Mouse (Mus musculus): Measurements from ENCODE around the gene Kcnb1. TPM values are rescaled to one million over a fixed set of nuclear protein-coding genes. Genes with fewer than 3 reads are reported as not detected.

Kcnb1 gene
- polyA plus RNA-seq, 1 experiment from 2014 or later, result 1.6 TPM

DNA sequence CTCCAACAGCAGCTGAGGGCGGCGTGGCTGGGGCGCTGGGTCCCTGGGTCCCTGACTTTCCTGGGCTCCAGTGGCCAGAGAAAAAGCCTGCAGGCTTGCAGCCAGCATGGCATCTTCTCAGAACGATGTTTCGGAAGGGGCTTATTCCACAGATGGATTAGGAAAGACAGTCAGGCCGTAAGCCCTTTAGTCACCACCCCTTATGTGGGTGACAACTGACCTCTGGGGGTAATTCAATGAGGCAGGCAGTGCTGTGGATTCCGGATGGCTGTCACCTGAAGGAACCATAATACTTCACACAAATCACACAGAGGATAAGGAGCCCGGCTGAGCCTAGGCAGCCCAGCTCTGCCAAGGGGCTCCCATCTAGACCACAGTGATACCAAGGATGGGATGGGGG, 8.9 kb downstream of the Kcnb1 start:
- Histone ChIP-seq H3K36me3 (no peaks in the 10 kb centered on the region), H3K4me3 (no peak overlapping the region), H3K9ac (peak overlapping the region; percentile 8; the same call in 1 of the 2 replicates), H3K4me2 (replicated peaks) (no peak overlapping the region), H3K9me3 (replicated peaks) (no peaks in the 10 kb centered on the region), H3K27me3 (peaks cover 8% of the 10 kb centered on the region), H3K4me1 (no peaks in the 10 kb centered on the region), H3K27ac (no peak overlapping the region)
- 80% methylated on average over 8 of the region's 8 CpGs for WGBS
- no peak for ATAC-seq (ENCODE audit: low FRiP score)

DNA sequence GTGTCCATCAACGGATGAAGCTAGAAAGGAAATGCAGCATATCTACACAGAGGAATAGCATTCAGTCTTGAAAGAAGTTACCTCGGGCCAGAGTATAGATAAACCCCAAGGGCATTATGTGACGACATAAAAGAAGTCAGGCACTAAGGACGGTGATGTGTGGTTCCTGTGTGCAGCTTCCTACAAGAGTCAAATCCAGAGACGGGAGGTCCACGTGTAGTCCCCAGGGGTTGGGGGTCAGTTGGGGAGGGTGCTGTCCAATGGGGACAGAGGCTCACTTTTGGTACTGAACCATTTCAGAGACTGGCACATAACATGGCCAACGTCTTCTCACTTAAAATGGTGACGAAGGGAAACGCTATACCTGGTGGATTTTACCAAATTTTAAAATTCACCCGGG, 10.7 kb downstream of the Kcnb1 start:
- WGBS, result 92% methylated on average over 10 of the region's 10 CpGs
- Histone ChIP-seq H3K9me3 (replicated peaks) (no peaks in the 10 kb centered on the region), H3K9ac (no peak overlapping the region), H3K36me3 (no peaks in the 10 kb centered on the region), H3K27me3 (no peaks in the 10 kb centered on the region; the same call in 1 of the 2 replicates), H3K4me2 (replicated peaks) (no peak overlapping the region), H3K4me1 (no peaks in the 10 kb centered on the region), H3K27ac (no peak overlapping the region), H3K4me3 (no peak overlapping the region)
- ATAC-seq (ENCODE audit: low FRiP score), result no peak

DNA sequence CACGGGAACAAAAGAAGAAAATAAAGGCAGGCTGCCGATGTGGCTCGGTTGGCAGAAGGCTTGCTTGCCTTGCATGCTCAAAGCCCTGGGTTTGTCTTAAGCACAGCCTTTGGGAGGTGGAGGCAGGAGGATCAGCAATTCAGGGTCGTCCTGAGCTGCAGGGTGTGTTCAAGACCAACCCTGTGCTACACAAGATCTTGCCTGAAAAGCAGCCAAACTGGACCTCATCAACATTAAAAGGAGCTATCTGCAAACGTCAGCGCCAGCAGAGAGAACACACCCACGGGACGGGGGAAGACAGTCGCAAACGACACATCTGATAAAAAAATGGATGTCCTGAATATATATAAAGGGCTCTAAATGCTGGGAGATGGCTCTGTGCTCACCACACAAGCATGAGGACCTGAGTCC, 12.7 kb downstream of the Kcnb1 start:
- Histone ChIP-seq H3K9ac (no peak overlapping the region), H3K4me1 (no peaks in the 10 kb centered on the region), H3K4me2 (replicated peaks) (no peak overlapping the region), H3K27me3 (no peaks in the 10 kb centered on the region; the same call in 1 of the 2 replicates), H3K36me3 (no peaks in the 10 kb centered on the region), H3K4me3 (no peak overlapping the region), H3K9me3 (replicated peaks) (no peaks in the 10 kb centered on the region), H3K27ac (no peak overlapping the region)
- WGBS, result 65% methylated on average over 10 of the region's 10 CpGs
- ATAC-seq (ENCODE audit: low FRiP score), result no peak

DNA sequence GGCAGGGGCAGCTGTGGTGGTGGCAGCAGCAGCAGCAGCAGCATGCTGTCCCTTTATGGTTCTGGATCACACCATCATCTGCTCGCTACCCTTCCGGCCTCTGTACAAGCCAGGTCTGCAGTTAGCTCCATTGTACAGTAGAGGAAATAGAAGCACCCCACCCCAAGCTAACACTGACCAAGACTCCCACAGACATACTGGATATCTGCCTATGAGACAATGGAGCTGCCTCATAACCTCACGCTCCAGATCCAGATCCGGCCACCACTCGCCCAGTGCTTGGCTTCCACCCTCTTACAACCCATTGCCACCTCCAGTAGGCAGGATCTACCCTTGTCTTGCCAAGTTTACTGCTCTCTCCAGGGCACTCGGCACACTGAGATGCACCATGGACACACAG, 14.7 kb downstream of the Kcnb1 start:
- ATAC-seq (ENCODE audit: low FRiP score), result no peak
- H3K9ac ChIP-seq, result no peak overlapping the region
- no peaks in the 10 kb centered on the region for H3K4me1 ChIP-seq
- no peaks in the 10 kb centered on the region; the same call in 1 of the 2 replicates for H3K27me3 ChIP-seq
- H3K9me3 ChIP-seq (replicated peaks), result no peaks in the 10 kb centered on the region
- no peak overlapping the region for H3K4me2 ChIP-seq (replicated peaks)
- 90% methylated on average over 6 of the region's 6 CpGs for WGBS
- no peak overlapping the region for H3K27ac ChIP-seq
- H3K4me3 ChIP-seq, result no peak overlapping the region
- H3K36me3 ChIP-seq, result no peaks in the 10 kb centered on the region

DNA sequence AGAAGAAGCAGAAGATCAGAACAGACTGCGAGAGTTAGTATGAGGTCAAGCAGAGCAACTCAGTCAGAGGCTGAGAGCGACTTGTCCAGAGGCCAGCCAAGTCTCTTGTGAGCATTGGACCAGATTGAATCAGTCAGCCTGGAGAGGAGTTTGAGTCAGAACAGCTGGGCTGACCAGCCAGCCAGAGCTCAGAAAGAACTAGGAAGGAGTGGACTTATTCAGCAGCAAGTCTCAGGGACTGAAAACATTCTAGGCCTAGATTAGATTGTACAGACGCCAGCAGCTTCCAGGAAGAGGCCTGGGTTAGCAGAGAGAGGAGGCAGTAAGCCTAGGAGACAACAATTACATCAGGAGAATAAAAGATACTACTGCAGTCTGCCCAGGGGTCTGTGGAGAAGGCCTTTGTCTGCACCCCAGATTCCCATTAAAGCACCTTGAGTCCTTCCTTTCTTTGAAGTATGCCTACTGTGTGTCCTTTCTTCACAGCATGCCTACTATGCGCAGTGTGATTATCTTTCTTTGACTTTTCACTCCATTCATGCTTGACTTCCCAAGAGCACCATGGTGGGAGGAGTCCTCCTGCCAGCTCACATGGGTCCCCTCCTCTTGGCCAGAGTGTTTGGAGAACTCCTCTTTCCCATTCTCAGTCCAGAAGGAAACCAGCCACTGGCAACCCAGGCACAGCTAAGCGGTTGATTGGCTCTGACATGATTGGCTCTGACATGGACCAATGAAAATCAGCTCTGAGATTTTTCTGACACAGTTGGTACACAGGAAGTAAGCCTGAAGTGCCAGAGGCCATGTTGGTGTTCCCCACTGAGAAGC, 16.7 kb downstream of the Kcnb1 start:
- H3K27ac ChIP-seq, result no peak overlapping the region
- no peaks in the 10 kb centered on the region for H3K27me3 ChIP-seq
- no peak overlapping the region for H3K4me2 ChIP-seq (replicated peaks)
- H3K4me1 ChIP-seq, result 0 out of 2 replicates have a peak, but pooled peaks cover under 1% of the 10 kb centered on the region
- no peak overlapping the region for H3K4me3 ChIP-seq
- no peak for ATAC-seq (ENCODE audit: low FRiP score)
- 80% methylated on average over 5 of the region's 5 CpGs for WGBS
- H3K9ac ChIP-seq, result no peak overlapping the region
- no peaks in the 10 kb centered on the region for H3K9me3 ChIP-seq (replicated peaks)
- H3K36me3 ChIP-seq, result no peaks in the 10 kb centered on the region

DNA sequence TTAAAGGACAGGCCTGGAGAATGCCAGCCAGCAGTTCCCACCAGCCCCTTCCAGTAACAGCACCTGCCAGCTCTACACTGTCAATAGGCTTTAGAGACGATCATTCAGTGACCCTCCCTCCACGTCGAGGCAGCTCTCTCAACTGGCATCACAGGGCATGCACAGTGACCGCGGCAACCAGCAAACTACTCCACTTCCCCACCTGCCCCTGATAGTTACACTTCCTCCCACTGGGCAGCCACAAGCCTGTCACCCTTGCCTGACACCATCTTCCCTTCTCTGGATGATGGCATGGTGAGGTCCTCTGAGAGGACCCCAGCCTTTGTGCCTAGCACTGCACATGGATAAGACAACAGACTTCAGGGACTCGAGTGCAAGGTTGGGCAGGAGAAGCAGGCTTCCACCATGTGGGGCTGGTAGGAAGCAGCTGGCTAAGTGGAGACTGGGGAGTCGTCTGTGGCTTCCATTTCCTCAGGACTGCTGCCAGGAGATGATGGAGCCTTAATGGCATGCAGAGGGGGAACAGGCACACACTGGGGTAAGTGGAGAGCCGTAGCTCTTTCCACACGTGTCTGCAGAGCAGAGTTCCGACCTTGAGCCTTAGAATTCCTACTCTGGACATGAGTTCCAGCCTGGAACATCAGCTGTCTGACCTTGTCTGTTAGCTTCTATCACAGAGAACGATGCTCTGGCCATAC, 22.3 kb downstream of the Kcnb1 start:
- H3K36me3 ChIP-seq, result no peaks in the 10 kb centered on the region
- H3K4me3 ChIP-seq, result no peak overlapping the region
- ATAC-seq (ENCODE audit: low FRiP score), result no peak
- no peak overlapping the region for H3K4me2 ChIP-seq (replicated peaks)
- WGBS, result 69% methylated on average over 11 of the region's 11 CpGs
- no peak overlapping the region for H3K9ac ChIP-seq
- no peak overlapping the region for H3K27ac ChIP-seq
- H3K27me3 ChIP-seq, result 0 out of 2 replicates have a peak, but pooled peaks cover 3% of the 10 kb centered on the region
- no peaks in the 10 kb centered on the region for H3K9me3 ChIP-seq (replicated peaks)
- peaks cover 9% of the 10 kb centered on the region; the same call in 1 of the 2 replicates for H3K4me1 ChIP-seq

DNA sequence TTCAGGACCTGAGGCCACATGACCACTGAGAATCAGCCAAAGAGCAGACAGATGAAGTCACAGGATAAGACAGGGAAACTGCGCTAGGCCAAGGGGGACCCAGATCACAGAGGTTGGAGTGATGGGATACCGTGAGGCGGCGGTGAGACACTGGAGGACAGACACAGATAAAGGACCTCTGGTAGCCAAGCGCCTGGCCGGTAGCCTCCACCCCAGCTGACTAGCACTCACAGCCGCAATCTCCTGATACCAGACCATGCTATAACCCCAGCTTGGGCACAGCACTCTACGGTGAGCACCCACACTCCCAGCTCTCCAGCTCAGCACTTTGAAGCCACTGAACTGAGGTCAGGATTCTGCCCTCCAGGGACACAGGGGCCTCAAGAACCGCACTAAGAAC, 26.4 kb downstream of the Kcnb1 start:
- no peak for ATAC-seq (ENCODE audit: low FRiP score)
- Histone ChIP-seq H3K4me2 (replicated peaks) (no peak overlapping the region), H3K36me3 (no peaks in the 10 kb centered on the region), H3K9me3 (replicated peaks) (0 out of 2 replicates have a peak, but pooled peaks cover 4% of the 10 kb centered on the region), H3K27me3 (0 out of 2 replicates have a peak, but pooled peaks cover 3% of the 10 kb centered on the region), H3K4me3 (no peak overlapping the region), H3K9ac (no peak overlapping the region), H3K4me1 (peaks cover 9% of the 10 kb centered on the region; the same call in 1 of the 2 replicates), H3K27ac (no peak overlapping the region)
- 85% methylated on average over 9 of the region's 9 CpGs for WGBS

DNA sequence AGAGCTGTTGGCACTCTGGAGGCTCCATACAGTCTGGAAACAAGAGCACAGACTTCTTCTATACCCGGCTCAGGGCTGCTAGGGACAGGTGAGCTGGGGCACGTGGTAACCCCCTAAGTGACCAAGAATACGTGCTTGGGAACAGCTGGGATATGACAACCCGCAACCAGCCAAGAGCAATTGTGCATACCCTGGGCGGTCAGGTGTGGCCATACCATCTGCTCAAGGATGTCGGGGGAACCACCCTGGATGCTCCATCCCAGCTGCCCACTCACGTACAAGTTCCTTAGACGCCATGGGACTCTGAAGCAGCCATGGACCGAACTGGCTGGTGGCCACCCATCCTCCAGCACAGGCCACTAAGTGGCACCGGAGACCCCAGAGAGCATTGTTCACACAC, 26.8 kb downstream of the Kcnb1 start:
- WGBS, result 89% methylated on average over 10 of the region's 10 CpGs
- peaks cover 8% of the 10 kb centered on the region; the same call in 1 of the 2 replicates for H3K4me1 ChIP-seq
- 0 out of 2 replicates have a peak, but pooled peaks cover 4% of the 10 kb centered on the region for H3K9me3 ChIP-seq (replicated peaks)

DNA sequence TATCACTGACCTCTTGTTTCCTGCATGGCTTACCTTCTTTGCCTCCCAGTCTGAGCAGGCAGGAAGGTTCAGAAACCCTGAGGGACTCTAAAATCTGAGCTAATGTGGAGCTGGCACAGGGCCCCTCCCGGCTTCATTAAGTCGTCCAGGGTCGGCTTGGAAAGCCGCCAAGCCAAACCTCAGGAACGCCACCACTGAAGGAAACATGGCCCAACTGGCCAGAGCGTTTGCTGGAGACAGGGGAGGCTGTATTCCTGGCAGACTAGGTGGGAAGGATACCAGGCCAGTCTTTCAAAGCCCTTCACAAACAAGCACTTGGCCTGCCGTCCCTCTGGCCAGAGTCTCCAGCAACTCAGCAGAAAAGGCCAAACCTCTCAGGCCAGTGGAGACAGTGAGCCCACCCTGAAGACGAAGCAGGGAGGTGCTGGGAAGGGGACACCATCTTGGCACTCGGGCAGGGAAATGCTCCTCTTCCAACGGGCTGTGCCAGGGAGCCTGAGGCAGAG, 27.4 kb downstream of the Kcnb1 start:
- 74% methylated on average over 10 of the region's 10 CpGs for WGBS

More for the DNA sequence above, 26.8 kb downstream of the Kcnb1 start:
- Histone ChIP-seq H3K4me3 (no peak overlapping the region), H3K4me2 (replicated peaks) (no peak overlapping the region), H3K27ac (no peak overlapping the region), H3K27me3 (0 out of 2 replicates have a peak, but pooled peaks cover 3% of the 10 kb centered on the region), H3K9ac (no peak overlapping the region), H3K36me3 (no peaks in the 10 kb centered on the region)
- ATAC-seq (ENCODE audit: low FRiP score), result no peak

DNA sequence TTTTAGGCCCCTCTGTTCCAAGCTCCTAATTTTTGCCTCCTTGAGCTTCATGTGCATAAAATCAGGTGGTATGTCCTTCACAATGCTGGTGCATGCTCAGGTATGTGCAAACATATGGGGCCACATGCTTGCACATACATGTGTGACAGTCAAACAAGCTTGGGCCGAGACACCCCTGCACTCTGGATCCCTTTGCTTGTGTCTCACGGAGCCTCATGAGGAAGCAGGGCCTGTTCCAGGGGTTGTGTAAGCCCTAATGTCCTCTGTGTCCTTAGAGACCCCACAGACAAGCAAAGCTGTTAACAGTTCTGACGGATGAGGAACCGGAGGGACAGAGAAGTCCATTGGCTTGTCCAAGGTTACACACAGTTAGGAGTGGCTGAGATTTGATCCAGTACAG, 30.2 kb downstream of the Kcnb1 start:
- H3K4me2 ChIP-seq (replicated peaks), result no peak overlapping the region
- no peak for ATAC-seq (ENCODE audit: low FRiP score)
- no peak overlapping the region for H3K4me3 ChIP-seq
- no peak overlapping the region for H3K27ac ChIP-seq
- H3K4me1 ChIP-seq, result peaks cover 13% of the 10 kb centered on the region
- H3K9me3 ChIP-seq (replicated peaks), result 0 out of 2 replicates have a peak, but pooled peaks cover 4% of the 10 kb centered on the region
- no peaks in the 10 kb centered on the region for H3K27me3 ChIP-seq
- H3K9ac ChIP-seq, result no peak overlapping the region
- H3K36me3 ChIP-seq, result no peaks in the 10 kb centered on the region
- WGBS, result 88% methylated on average over 4 of the region's 4 CpGs

More for the DNA sequence above, 27.4 kb downstream of the Kcnb1 start:
- Histone ChIP-seq H3K4me2 (replicated peaks) (no peak overlapping the region), H3K4me3 (no peak overlapping the region), H3K9me3 (replicated peaks) (0 out of 2 replicates have a peak, but pooled peaks cover 4% of the 10 kb centered on the region), H3K36me3 (no peaks in the 10 kb centered on the region), H3K9ac (no peak overlapping the region), H3K4me1 (peaks cover 2% of the 10 kb centered on the region; the same call in 1 of the 2 replicates), H3K27me3 (0 out of 2 replicates have a peak, but pooled peaks cover 1% of the 10 kb centered on the region), H3K27ac (no peak overlapping the region)
- ATAC-seq (ENCODE audit: low FRiP score), result no peak

DNA sequence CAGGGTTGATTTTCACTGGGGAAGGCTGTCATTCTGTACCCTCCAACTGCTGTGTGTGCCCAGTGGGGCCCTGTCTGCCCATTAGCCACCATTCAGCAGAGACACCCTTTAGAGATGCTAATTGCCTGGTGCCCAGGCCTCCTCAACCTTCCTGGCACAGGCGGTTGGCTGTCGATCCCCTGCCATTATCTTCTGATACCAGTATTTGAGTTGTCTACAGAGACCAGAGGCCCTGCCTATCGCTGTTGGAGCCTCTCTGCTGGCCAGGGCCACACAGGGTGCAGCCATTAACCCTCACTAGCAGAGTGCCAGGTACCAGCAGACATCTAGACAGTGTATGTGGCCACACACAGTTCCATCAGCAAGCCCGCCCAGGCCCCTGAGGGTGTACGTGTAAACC, 31.2 kb downstream of the Kcnb1 start:
- 78% methylated on average over 5 of the region's 5 CpGs for WGBS
- Histone ChIP-seq H3K4me1 (peaks cover 13% of the 10 kb centered on the region), H3K4me3 (no peak overlapping the region), H3K36me3 (no peaks in the 10 kb centered on the region), H3K9me3 (replicated peaks) (0 out of 2 replicates have a peak, but pooled peaks cover 4% of the 10 kb centered on the region), H3K4me2 (replicated peaks) (no peak overlapping the region), H3K27me3 (no peaks in the 10 kb centered on the region), H3K27ac (no peak overlapping the region), H3K9ac (no peak overlapping the region)
- no peak for ATAC-seq (ENCODE audit: low FRiP score)

DNA sequence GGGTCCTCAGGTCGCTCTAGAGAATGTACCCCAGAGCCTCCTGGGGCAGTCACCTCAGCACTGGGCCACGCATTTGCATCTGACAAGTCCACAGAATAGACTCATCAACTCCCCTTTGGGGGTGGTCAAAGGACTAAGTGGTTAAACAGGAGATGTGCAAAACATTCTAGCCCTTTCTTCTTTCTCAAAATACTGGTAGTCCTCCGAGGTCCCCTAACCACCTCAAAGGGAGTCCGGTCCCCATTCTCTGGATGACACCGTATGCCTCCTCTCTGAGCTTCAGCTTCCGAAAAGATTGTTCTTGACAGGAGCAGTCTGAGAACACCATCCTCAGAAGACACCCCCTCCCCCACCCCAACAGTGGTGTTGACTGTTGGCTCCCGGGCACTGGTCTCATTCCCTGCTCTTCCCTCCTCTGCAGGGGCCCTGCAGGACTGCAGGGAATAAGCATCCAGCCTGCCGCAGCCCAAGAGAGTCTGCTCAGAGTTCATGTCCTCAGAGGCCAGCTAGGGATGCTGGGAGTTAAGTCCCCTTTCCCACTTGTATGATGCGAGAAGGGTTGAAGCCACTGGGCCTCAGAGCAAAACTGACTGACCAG, 33.7 kb downstream of the Kcnb1 start:
- no peaks in the 10 kb centered on the region for H3K27me3 ChIP-seq
- no peak overlapping the region for H3K4me3 ChIP-seq
- no peak overlapping the region for H3K4me2 ChIP-seq (replicated peaks)
- H3K9me3 ChIP-seq (replicated peaks), result peaks cover 3% of the 10 kb centered on the region; the same call in 1 of the 2 replicates
- H3K27ac ChIP-seq, result no peak overlapping the region
- WGBS, result 34% methylated on average over 9 of the region's 9 CpGs
- H3K9ac ChIP-seq, result no peak overlapping the region
- no peak for ATAC-seq (ENCODE audit: low FRiP score)
- peaks cover 13% of the 10 kb centered on the region for H3K4me1 ChIP-seq
- no peaks in the 10 kb centered on the region for H3K36me3 ChIP-seq

Data from hindbrain, embryonic 12.5 days (tissue).